Mouse (Mus musculus) left cerebral cortex, postnatal 4 days (tissue): ENCODE data around the gene Usp40. TPM values are rescaled to one million over a fixed set of nuclear protein-coding genes. Genes with fewer than 3 reads are reported as not detected.
A peak's percentile ranks its signal among the peaks of the same experiment; 100 is the strongest.

Experiments
- DNase-seq: peaks from one replicate; pipeline ENCODE4 v3.0.0-alpha.2; 2022
- intact Hi-C: fragments of 180-260 bp; cut with DNase I; formaldehyde crosslinking; loops from one replicate; pipeline ENCODE4 v1.15.1; 2025
- total RNA-seq, 2 experiments: library from RNA; stranded (reverse); gene quantifications; 2 replicates each; pipeline ENCODE4 v1.2.3; 2021

Usp40 gene
- total RNA-seq, 2 experiments from 2014 or later = 27.9 to 29.8 TPM

DNA sequence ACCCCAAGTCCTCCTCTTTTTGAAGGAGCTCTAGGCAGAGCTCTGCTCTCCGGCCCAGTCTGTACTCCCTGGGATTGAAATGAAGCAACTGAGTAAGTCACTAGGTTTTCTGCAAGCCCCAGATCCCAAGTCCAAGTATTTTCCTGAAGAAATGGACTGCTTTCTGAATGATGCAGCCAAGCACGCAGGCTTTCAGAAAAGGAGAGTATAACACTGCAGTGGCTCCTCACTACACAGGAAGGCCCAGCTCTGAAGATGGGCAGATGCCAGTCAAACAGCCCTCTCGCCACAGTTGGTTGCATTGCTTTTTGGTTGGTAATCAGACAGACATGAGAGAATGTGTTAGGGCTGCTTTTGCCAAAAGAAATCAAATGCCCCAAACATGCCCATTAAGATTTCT, 56.7 kb downstream of the Usp40 start:
- intact Hi-C loops = no loop called here
- DNase-seq = no peak

DNA sequence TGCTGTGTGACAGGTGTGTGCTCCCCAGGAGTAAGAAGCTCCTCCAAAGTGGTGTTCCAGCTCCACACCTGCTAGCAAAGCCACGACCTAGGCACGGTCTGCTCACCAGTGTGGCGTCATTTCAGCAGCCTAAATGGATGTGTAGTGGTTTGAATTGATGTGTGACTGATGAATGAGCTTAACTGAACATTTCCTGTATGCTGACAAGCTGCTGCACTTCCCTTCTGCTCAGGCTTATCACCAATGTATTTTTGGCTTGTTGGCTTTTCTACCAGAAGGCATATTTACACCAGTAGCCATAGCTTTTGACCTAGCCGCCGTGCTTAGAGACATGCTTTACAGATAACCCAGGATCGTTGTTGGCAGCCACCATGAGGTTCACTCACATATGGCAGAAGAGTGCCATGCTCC, 60.7 kb downstream of the Usp40 start:
- DNase-seq = no peak
- intact Hi-C loops = loop anchor here (10.0 kb wide), 1 partner anchor 173 kb away; no protein-coding TSS in a partner anchor

GRCm38 (mm10) chr1:87941765-87942164, 66.6 kb downstream of the Usp40 start:
- DNase-seq = no peak
- intact Hi-C loops = loop anchor here (10.0 kb wide), 1 partner anchor 167 kb away; no protein-coding TSS in a partner anchor

DNA sequence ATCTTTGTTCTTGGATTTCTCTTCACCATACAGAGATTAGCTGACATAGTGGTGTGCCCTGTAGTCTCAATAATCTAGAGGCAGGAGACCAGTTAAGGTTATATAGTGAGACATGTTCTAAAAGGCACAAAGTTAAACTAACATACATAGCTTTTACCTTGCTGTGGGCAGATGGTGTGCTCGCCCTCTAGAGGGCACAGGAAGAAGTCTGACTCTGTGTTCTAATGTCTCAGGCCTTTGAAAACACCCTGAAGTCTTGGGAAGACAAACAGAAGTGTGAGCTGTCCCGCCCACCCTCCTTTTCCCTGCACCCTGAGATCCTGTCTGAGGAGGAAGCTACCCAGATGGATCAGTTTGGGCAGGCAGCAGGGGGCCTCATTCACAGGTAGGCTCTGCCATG, 71.8 kb downstream of the Usp40 start:
- intact Hi-C loops = no loop called here
- no peak for DNase-seq

- intact Hi-C loops = no loop called here
Observed at GRCm38 (mm10) chr1:87936075-87936474, 72.3 kb downstream of the Usp40 start.

DNA sequence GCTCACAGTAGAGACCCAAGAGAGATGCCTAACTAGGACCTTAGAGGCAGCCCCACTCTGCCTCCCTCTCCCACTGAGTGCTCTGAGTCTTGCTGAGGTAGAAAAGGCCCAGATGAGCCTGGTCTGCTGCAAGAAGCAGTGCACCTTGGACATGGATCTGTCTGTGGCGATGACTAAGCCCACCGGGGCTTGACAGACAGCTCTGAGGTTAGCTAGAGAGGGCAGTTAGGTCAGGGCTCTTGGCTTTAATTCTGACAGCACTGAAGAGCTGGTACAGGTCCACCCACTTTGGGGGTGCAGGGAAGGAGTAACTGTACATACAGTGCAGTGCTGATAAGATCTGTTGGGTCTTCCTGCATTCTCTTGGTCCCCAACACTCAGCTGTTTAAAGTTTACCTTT, 72.8 kb downstream of the Usp40 start:
- intact Hi-C loops = no loop called here
- no peak for DNase-seq

More at GRCm38 (mm10) chr1:87936075-87936474, 72.3 kb downstream of the Usp40 start:
- no peak for DNase-seq

DNA sequence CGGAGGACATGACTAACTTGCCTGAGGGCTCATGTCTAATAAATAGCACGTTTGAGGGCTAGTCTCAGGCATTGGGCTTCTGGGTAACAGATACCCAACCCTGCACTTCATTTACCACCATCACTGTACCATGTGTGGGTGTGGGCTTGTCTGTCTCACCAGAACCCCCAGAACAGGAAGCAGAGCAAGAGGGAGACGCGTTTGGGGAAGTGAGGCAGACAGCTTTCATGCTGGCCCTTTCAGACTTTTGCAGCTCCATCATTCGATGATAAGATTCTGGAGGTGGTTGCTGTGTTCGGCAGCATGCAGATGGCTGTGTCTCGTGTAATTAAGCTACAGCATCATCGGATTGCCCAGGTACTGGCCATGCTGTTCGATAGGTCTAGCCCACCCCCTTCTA, 73.3 kb downstream of the Usp40 start:
- intact Hi-C loops = no loop called here
- no peak for DNase-seq

DNA sequence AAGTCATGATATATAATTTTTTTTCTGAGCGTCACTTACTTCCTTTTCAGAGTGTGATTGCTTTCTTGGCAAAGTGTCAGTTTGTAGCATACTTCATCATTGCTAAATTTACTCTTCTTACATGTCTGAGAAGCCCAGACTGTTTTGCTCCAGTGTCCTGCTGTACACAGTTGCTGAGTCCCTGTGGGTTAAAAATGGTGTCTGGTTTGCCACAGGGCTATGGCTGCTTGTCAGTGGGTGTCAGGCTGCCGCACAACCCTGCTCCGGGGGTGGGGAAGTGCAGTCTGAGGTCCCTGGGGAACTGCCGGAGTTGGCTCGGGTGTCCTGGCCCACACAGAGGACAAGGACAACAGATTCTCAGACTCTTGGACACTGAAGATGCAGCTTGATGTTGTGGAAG, 75.3 kb downstream of the Usp40 start:
- no peak for DNase-seq

DNA sequence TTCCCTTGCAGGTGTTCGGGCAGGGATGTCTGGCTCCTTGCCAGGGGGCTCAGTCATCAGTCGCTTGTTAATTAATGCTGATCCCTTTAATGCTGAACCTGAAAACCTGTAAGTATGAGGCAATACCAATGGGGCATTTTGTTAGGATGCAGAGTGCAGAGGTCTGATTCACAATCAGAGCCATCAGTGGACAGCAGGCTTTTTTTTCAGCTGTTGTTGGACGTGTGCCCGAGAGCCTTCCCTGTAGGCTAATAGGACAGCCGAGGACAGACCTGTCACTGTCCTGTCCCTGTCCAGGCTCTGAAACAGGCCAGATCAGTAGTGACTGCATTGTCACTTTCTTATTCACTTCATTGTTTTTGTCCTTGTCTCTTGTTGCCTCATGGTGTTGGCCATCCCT, 78.6 kb downstream of the Usp40 start:
- intact Hi-C loops = no loop called here
- peak; percentile 57 for DNase-seq

More for the DNA sequence above, 75.3 kb downstream of the Usp40 start:
- intact Hi-C loops = no loop called here

- no peak for DNase-seq
- intact Hi-C loops = no loop called here
Observed at GRCm38 (mm10) chr1:87924888-87925287, 83.5 kb downstream of the Usp40 start.

DNA sequence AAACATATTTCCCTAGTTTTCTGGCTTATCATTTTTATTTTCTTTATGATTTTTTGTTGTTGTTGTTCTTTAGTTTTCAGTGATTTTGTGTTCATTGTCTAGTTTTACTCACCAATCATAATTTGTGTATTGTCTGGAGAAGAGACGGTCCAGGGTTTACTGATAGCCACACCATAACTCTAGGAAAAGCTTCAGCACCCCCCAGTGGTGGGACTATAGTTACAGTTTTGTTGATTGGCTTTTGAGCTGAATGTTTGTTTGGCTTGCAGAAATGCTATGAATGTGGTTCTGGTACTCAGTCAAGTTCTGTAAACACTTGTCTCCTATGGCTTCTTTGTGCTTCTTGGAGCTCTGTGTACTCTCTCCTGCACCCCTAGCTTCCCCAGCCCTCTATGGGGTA, 85.7 kb downstream of the Usp40 start:
- intact Hi-C loops = no loop called here
- DNase-seq = peak; percentile 46

GRCm38 (mm10) chr1:87920056-87920614, 88.2 kb downstream of the Usp40 start:
- DNase-seq = no peak
- intact Hi-C loops = no loop called here

- no peak for DNase-seq
- intact Hi-C loops = no loop called here
Observed at GRCm38 (mm10) chr1:87918061-87918460, 90.3 kb downstream of the Usp40 start.

- intact Hi-C loops = no loop called here
- DNase-seq = no peak
Observed at GRCm38 (mm10) chr1:87917361-87917760, 91.0 kb downstream of the Usp40 start.

DNA sequence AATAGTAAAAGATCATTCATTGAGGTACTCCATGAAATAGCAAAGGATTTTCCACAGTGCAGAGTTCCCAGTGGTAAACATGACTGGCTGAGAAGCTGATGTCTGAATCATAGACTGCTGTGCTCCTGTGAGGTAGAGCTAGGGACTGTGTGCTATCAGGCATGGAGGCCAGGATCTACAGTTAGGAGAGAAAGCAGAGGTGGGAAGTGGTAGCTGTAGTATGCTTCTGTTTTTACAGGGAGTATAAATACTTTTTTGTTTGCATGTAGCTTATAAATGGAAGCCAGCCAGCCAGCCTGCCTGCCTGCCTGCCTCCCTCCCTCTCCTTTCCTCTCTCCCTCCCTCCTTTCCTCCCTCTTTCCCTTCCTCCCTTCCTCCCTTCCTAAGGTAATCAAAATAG, 95.0 kb downstream of the Usp40 start:
- intact Hi-C loops = no loop called here
- no peak for DNase-seq

DNA sequence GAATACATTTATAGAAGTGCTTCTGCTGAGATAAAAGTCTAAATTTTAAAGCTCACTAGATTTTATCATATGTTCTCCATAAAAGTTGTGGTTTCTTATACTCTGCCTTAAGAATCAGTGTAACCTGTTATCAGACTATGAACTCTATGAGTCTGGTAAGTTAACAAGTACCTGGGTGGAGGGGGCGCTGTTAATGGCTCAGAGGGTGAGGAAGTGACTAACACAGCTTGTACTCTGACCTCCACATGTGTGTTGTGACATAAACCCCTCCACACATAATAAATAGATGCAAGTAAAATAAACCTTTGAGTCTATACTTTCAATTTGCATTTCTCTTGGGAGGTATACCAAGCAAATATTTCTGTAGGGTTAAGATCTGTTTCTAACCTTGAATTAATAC, 97.9 kb downstream of the Usp40 start:
- intact Hi-C loops = no loop called here

DNA sequence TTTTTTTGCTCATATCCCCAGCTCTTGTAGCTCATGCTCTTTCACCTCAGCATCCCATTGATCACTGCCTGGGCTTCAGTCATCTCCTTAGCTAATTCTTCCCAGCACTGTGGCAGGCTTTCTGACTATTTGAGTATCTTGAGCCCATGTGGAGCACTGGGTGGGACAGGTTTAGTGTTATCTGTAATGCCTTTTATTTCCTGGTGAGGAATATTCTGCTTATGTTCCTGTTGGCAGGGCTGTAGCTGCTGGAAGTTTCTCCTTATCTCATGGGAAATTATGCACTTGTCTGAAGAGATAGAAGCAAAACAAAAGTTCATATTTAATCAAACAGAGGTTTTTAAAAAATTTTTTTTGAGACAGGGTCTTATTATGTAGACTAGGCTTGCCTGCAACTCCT, 98.8 kb downstream of the Usp40 start:
- DNase-seq = no peak
- intact Hi-C loops = no loop called here

More for the DNA sequence above, 97.9 kb downstream of the Usp40 start:
- no peak for DNase-seq

- no peak for DNase-seq
- intact Hi-C loops = no loop called here
Observed at GRCm38 (mm10) chr1:87908736-87909135, 99.6 kb downstream of the Usp40 start.

- intact Hi-C loops = no loop called here
- no peak for DNase-seq
Observed at GRCm38 (mm10) chr1:87908006-87908405, 100.3 kb downstream of the Usp40 start.

DNA sequence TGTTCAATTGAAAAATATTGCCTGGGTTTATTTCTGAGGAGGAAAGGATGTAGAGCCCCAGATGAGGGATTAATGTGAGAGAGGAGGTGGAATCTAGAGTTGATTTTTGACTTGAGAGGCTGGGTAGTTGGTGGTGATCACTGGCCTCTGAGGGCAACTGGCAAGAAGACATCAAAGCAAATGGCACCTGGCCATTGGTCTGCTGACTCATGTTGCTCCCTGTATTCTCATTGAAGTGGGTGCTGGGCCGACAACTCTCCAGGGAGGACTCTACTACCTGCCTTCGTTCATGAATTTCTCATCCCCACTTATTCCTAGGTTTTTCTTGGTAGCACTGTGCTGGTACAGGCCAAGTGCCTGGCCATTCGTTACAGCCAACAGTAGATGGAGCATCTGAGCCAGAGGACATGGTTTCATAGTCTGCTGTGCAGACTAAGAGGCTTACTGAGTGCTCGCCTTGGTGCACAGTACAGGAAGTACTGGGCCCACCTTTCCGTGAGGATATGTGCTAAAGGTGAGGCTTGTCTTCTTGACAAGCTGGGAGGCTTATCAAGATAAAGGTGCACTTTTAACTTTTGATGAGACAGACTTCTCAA, 101.9 kb downstream of the Usp40 start:
- intact Hi-C loops = no loop called here
- DNase-seq = no peak

- DNase-seq = no peak
- intact Hi-C loops = no loop called here
Observed at GRCm38 (mm10) chr1:87902186-87902585, 106.2 kb downstream of the Usp40 start.

DNA sequence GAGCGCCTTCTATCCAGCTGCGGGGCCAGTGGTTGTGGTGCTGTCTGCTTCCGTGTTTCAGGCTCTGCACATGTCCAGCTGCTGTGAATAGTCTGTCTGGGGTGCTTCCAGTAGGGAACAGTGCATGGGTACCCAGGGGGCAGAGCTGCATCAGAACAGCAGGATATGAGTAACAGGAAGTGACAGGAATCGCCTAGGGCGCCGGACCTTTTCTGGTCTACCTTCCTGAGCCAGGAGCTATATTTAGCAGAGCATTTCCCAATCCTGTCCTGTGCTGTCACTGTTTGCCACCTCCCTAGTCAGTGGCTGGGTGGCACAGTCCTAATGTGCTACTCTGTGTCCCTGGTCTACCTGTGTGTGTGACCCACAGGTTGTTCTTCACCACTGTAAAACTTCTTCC, 107.4 kb downstream of the Usp40 start:
- intact Hi-C loops = no loop called here
- no peak for DNase-seq

GRCm38 (mm10) chr1:87899701-87900100, 108.7 kb downstream of the Usp40 start:
- DNase-seq = no peak
- intact Hi-C loops = no loop called here
